Mouse (Mus musculus): Measurements from ENCODE around the gene Crcp.

Crcp gene

DNA sequence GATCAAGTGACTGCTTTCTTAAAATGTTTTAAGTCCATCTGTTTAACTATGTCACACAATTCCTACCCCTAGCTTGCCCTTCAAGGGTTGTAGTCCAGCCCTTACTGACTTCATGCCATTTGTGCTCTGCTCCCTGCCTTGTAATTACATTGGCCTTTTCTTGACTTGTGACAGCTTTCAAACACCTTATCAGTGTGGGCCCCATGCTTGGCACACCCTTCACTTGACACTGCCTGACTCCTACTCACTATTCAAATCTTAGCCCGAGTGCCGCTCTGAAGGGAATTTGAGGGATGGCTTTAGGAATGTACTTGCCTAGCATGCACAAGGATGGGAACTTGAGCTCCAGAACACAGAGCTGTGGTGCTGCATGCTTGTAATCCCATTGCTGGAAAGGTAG lies 68.7 kb downstream of the Crcp start:
- no peak for DNase-seq (ENCODE audit: low spot score)

- DNase-seq (ENCODE audit: low spot score): no peak
Observed at GRCm38 (mm10) chr5:130101724-130102123, 72.6 kb downstream of the Crcp start.

DNA sequence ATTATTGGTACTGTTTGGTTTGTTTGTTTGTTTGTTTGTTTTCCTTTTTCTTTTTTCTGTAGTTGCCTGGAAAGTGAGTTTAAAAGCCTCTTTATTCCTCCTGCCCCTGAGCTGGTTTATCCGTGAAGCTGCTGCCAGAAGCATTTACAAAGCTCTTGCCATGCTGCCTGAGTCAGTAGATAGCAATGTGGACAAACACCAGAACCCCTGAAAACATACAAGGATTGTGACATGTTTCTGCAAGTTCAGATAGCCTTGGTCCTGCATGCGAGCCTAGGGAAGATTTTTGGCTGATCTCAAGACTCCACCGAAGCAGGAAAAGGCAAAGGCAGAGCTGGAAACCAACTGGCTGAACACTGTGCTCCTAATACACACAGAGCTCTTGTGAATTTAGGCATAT lies 80.3 kb downstream of the Crcp start:
- DNase-seq (ENCODE audit: low spot score): no peak

All from T-cell, adult 2 months (primary cell).